Mouse (Mus musculus) stomach, embryonic 14.5 days (tissue): ENCODE results near the gene Glyctk. TPM values are rescaled to one million over a fixed set of nuclear protein-coding genes. Genes with fewer than 3 reads are reported as not detected.

ENCODE experiments used
- microRNA counts: library from miRNA; unstranded; fragments of <30 nt; microRNA quantifications from one replicate; lab custom pipeline; 2016
- microRNA-seq: library from miRNA; unstranded; fragments of <30 nt; microRNA quantifications from one replicate; pipeline ENCODE4, GENCODE M21; 2016
- polyA plus RNA-seq: library from polyadenylated mRNA; unstranded; fragments of >200 nt; fragmentation: Nextera tagmentation; extraction: Ambion mirVana; gene quantifications from 2 replicates; pipeline ENCODE4 v1.2.1, GENCODE M21; 2014

The Glyctk gene
- polyA plus RNA-seq, 1 experiment from 2014 or later: 1.2 TPM

MicroRNA genes within 50 kb of the gene (microRNA counts, 519-probe panel; counts per million panel counts)
- microRNA mmu-let-7g (lab: Ali Mortazavi, UCI): 5,510 counts per million, percentile 97 among the panel's probes with 10 or more counts

Small RNAs within 50 kb of the gene (microRNA-seq; reads per million reads assigned to microRNA genes)
- 8.3 reads per million, percentile 18 among the genes with 10 or more reads in this experiment for gene Mir135a-1
- 55,645 reads per million, percentile 99 among the genes with 10 or more reads in this experiment for gene Mirlet7g

Other genes starting within 250 kb of the Glyctk start
- 0.95 and 1.1 TPM in 2 replicates for gene Col6a5, start 197.5 kb downstream of the Glyctk start, polyA plus RNA-seq
- 20.9 and 22.3 TPM in 2 replicates for gene Col6a4, start 61.4 kb downstream of the Glyctk start, polyA plus RNA-seq
- 29.0 and 31.3 TPM in 2 replicates for gene Wdr82, start 12.8 kb upstream of the Glyctk start, polyA plus RNA-seq
- gene Ppm1m, start 41.6 kb upstream of the Glyctk start, polyA plus RNA-seq: 35.6 and 38.3 TPM in 2 replicates
- 67.7 and 69.3 TPM in 2 replicates for gene Twf2, start 45.0 kb upstream of the Glyctk start, polyA plus RNA-seq
- 0.13 TPM in 1 of 2 replicates, not detected in the other for gene Tlr9, start 64.5 kb upstream of the Glyctk start, polyA plus RNA-seq
- 105 and 112 TPM in 2 replicates for gene Alas1, start 90.5 kb upstream of the Glyctk start, polyA plus RNA-seq
- gene Poc1a, start 122.9 kb upstream of the Glyctk start, polyA plus RNA-seq: 25.2 and 27.7 TPM in 2 replicates
- gene Dusp7, start 210.5 kb upstream of the Glyctk start, polyA plus RNA-seq: 22.4 and 24.9 TPM in 2 replicates